Mouse (Mus musculus) urinary bladder, postnatal 4 days (tissue): ENCODE results near the gene Gm815.

ENCODE experiments used
- DNase-seq, 2 experiments: peaks; one replicate each; pipeline ENCODE4 v3.0.0; 2021 to 2022; ENCODE audit warnings: low spot score in 2 of 2

Gene Gm815

DNA sequence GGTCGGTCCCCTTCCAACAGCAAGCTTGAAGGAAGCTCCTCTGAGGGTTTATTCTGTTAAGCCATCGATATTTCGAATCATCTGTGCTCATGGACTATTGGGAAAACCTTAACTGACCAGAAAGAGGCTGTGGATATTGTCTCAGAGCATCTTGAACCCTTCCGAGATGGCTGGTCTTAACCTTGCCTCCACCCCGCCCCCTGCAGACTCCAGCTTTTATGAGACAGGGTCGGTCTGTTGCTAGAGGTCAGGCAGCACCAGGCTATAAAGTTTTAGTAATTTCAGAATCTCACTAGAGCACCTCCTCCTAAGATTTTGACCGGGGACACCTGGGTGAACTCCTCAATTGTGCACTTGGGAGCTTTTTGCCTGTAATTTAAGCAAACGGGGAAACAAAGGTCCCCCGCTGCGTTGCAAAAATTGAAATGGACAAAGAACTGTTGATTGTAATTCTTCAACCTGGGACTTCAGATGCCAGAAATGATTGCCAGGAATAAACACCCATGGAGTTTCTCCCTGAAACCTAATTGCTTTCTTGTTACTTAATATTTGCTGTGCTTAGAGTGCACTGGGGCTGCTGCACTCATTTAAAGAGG lies 8.4 kb upstream of the Gm815 start:
- no peak for DNase-seq

DNA sequence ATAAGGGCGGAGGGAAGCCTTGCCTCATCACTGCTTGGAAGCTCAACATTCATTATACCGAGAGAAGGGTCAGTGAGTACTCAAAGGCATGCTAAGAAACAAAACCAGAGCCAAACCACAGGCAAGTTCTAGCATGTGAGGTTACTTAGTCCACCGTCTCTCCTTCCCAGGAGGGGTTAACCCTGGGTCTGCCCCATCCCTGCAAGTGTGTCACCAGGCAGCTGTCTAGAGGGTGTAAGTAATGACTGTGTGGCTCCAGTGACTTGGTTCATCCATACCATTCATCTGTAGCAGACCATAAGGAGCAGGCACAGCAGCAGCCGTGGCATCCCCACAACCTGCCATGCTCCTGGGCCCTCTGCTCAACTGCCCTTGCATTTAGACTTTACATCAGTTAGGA lies 5.8 kb upstream of the Gm815 start:
- DNase-seq: no peak

DNA sequence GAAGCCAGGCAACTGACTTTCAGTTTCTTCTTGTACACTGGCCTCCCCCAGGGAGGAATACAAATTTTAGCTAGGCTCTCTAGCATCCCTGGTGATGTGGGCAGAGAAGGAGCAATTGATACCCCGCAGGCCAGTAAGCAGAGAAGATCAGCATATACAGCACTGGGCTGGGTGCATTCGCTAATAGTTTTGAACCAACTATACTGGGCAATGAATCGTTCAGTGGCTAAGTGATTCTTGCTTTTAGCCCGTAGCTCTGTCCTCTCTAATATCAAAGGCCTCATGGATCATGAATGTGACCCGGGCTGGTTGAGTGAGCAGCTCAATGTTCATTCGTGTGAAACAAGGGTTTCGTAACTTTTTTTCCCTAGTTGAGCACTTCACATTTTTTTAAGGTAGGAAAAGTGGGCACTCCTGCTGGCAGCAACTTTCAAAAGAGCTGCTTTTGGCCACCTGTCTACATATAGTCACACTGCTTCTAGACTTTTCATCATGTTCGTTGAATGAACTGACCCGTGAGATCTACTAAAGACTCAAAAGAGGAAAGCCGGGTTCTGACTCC lies 3.7 kb upstream of the Gm815 start:
- no peak for DNase-seq

DNA sequence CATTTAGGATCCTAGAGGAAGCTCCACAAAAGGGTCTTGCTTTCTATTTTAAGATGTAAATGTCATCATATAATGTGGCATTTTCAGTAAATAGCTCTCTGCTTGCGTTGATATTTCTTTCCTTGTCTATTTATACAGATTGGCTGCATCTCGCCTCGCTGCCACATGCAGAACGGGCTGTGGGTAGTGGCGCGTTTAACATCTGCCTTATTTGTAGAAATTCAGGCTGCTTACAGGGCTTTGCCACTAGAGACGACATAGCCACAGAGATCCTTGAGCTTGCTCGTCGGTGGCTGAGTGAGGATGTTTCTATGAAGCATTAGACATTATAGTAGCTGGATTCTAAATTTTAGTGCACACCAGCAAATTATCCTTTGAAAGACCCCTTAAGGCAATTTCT lies 2.5 kb downstream of the Gm815 start:
- no peak for DNase-seq

DNA sequence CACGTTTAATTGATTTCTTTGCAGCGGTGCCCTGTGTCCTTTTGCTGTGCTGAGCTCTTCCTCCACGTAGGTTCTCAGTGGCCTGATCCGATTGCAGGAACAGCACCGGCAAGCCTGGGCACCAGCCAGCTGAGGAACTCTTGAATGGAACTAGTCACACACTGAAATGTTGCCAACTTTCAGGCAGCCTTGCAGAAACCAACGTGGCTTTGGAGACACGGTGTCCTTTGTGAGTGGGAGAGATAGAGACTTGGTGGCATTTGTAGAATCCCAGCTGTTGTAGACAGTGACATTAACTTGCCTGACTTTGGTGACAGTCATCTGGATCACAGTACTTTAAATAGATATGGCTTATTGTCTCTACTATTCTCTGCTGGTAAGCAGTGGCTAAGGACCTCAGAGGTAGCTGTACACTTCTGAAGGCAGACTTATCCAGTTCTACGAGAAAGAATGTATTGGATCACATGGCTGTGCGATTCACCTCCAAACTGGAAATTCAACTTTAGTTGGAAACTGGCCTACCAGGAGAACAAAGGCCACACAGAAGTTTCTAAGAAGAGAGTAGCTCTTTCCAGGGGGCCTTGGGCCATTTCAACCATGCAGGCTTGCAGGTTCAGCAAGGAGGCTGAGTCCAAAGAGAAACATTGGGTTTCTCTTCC lies 5.8 kb downstream of the Gm815 start:
- no peak for DNase-seq

DNA sequence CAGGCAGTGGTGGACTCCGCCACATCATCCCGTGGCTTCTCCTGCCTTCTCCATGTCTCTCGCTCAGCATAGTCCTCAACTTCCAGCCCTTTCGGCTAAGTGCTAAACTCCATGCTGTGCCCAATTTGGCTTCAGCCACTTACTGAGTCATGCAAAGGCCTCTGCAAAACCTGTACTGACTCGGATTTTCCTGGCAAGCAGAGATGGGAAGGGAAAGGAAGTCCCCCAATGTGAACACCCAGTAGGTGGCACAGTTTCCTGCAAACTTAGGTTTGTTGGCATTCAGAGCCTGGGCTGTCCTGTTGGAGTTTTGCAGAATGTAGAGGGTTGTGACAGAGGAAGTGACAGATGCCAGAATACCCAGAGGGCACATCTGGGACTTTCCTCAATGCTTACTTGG lies 7.2 kb downstream of the Gm815 start:
- no peak for DNase-seq

DNA sequence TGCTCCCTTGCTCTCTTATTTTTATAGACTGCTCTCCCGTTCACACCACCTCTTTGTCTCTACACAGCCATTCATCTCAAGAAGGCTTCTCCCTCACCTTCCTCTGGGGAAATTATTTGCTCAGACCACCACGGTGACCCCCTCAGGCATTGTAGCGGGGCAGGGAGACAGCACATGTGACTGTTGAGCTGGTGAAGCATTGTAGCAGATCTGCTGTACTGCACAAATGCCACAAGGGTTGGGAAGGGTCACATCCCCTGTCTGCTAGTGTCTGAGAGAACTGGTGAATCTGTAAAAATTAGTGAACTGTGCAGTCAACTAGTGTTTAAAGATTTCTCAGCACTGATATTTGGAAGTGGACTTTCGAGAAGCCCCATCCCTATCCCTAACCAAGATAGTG lies 16.5 kb downstream of the Gm815 start:
- DNase-seq: no peak

DNA sequence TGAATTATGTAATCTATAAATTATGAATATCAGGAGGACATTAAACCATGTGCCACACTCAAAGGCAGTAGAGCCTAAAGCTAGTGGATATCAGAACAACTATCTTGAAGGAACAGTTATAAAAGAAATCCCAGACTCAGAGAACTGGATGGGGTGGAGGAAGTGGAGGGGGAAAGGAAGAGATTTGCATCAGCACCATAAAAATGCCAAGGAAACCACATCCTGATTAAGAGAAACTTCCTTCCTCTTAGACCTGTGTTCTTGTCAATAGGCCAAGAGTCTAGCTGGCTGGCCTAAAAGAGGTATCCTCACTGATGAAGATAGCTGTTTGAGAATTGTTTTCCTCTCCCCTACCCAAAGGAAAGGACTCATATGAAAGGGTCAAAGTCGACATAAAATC lies 28.6 kb downstream of the Gm815 start:
- no peak for DNase-seq

DNA sequence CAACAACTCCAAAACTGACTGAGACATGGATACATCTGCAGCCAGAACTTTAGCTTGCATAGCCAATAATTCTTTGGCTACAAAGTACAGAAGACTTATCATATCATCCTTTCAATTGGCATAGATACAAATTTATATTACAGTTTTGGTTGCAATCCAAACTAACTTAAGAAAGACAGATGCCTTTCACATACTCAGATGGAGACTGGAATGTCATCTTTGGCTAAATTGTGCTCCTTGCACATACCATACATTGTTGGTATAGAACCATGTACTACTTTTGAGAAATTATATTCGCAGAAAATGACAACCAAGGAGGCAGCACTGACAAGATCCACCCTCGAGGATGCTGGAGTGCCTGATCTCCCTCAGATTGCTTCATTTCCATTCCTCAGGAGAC lies 35.1 kb downstream of the Gm815 start:
- DNase-seq: no peak

DNA sequence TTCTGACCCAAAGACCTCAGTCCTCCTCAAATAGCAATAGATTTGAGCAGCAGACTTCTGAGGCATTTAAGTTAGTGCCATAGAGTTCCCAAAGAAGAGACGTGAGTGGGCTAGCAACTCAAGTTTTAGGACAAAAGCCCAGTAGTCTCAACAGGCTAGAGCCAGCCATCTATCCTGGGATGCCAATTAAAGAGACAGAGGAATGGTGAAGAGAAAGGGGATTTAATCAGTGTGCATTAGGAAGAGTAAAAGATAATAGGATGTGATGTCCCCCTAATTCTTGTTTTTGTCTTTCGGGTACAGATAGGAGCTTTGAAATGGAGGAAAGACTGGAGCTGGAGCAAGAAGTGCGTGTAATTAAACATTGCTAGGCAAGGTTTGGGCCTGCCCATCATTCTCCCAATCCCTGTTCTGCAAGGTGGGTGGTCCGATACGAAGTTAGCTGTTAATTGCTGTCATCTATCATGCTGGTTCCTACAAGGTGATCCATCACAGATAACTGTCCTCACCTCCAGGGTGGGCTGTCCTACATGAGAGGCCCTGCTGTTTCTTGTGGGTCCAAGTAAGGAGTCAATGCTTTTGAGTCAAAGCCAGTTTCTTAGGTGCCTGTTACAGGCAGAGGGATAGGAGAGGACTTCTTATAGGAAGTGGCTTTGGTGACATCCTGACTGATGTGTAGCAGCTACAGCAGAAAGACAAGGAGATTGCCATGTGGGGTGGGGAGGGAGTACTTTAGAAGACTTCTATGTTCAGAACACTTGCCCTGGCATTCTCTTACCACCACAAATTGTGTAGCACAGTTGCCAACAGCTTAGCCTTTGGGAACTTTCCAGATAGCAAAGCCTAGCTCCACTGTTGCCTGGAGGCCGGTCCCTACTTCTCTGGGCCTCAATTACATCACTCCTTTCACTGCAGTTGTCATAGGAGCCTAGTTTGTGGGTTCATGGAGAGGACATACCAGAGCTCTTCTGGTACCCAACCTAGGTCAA lies 44.9 kb downstream of the Gm815 start:
- no peak for DNase-seq

DNA sequence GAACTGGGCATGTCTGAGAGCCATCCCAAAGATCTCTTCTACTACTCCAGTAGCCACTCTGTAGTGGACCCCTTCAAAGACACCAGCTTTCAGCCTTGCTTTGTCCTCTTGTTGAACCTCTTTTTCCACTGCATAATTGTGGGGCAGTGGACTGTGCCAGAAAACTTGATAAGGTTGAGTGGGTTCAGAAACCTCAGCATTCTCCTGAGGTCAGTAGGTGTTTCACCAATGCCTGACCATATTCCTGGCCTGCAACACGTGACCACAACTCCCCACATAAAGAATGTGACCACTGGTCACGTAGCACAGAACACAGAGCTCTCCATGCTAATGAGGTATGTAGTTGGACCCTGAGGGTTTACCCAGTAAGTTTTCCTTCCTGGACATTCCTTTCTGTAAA lies 48.5 kb downstream of the Gm815 start:
- no peak for DNase-seq
